Comparison of ENCODE assay signal across 9 mouse cellular contexts in genomic region chr9:118453427-118453826, GRCm38 (mm10). TPM values are rescaled to one million over a fixed set of nuclear protein-coding genes. Genes with fewer than 3 reads are reported as not detected.
DNase-seq lines count a peak whose midpoint lies in the region; ATAC-seq and TF ChIP-seq lines count a peak whose summit lies in the region.
"Had no signal": no experiment of that assay in that cellular context is flagged by ENCODE, and none has a peak within 500 bp of the region (broad histone marks: within the 10 kb centered on the region; RNA-seq: fewer than 3 reads in every experiment).

No protein-coding gene starts in this region.

- H3K4me1 ChIP-seq in heart, embryonic 13.5 days = no peaks in the 10 kb centered on the region
- H3K4me1 ChIP-seq in midbrain, embryonic 16.5 days (ENCODE audit: control insufficient read depth, insufficient read depth, low read length) = no peaks in the 10 kb centered on the region; the same call in 1 of the 2 replicates
- 0 out of 2 replicates have a peak, but pooled peaks cover 4% of the 10 kb centered on the region for H3K4me1 ChIP-seq in midbrain, embryonic 15.5 days
- no peaks in the 10 kb centered on the region for H3K4me1 ChIP-seq in intestine, postnatal 0 days (replicated peaks; ENCODE audit: control insufficient read depth, insufficient read depth, low read length)
- H3K4me1 ChIP-seq in stomach, embryonic 15.5 days = no peaks in the 10 kb centered on the region

- TF ChIP-seq CTCF in intestine, postnatal 0 days (IDR thresholded peaks at IDR 0.05; ENCODE audit: low read depth) = no peak

- no peaks in the 10 kb centered on the region for H3K36me3 ChIP-seq in heart, embryonic 13.5 days
- H3K36me3 ChIP-seq in midbrain, embryonic 16.5 days (ENCODE audit: control insufficient read depth, insufficient read depth, low read length) = no peaks in the 10 kb centered on the region
- no peaks in the 10 kb centered on the region for H3K36me3 ChIP-seq in midbrain, embryonic 15.5 days (replicated peaks)
- H3K36me3 ChIP-seq in intestine, postnatal 0 days (ENCODE audit: control insufficient read depth, insufficient read depth) = no peaks in the 10 kb centered on the region
- no peaks in the 10 kb centered on the region for H3K36me3 ChIP-seq in stomach, embryonic 15.5 days

- WGBS in heart, embryonic 13.5 days = 22% methylated on average over 9 of the region's 9 CpGs
- WGBS in midbrain, embryonic 16.5 days = 45% methylated on average over 9 of the region's 9 CpGs
- WGBS in midbrain, embryonic 15.5 days = 49% methylated on average over 9 of the region's 9 CpGs
- 48% methylated on average over 9 of the region's 9 CpGs for WGBS in intestine, postnatal 0 days
- WGBS in stomach, embryonic 15.5 days = 41% methylated on average over 9 of the region's 9 CpGs

- H3K27me3 ChIP-seq in heart, embryonic 13.5 days (replicated peaks) = peaks cover 34% of the 10 kb centered on the region
- no peaks in the 10 kb centered on the region for H3K27me3 ChIP-seq in midbrain, embryonic 16.5 days (ENCODE audit: control insufficient read depth, insufficient read depth, low read depth, low read length)
- H3K27me3 ChIP-seq in midbrain, embryonic 15.5 days (replicated peaks) = no peaks in the 10 kb centered on the region
- no peaks in the 10 kb centered on the region for H3K27me3 ChIP-seq in intestine, postnatal 0 days (replicated peaks; ENCODE audit: control insufficient read depth, insufficient read depth, low read length)
- no peaks in the 10 kb centered on the region for H3K27me3 ChIP-seq in stomach, embryonic 15.5 days (replicated peaks)

- H3K9ac ChIP-seq in heart, embryonic 13.5 days = peak overlapping the region; percentile 55
- H3K9ac ChIP-seq in midbrain, embryonic 16.5 days (ENCODE audit: low read depth, low read length) = no peak overlapping the region
- no peak overlapping the region for H3K9ac ChIP-seq in midbrain, embryonic 15.5 days
- H3K9ac ChIP-seq in intestine, postnatal 0 days (ENCODE audit: low read depth, low read length) = no peak overlapping the region
- H3K9ac ChIP-seq in stomach, embryonic 15.5 days = no peak overlapping the region

- ATAC-seq in heart, embryonic 13.5 days (ENCODE audit: extremely low read depth, insufficient number of reproducible peaks, low FRiP score, low TSS enrichment) = no peak
- ATAC-seq in midbrain, embryonic 16.5 days = no peak
- no peak for ATAC-seq in midbrain, embryonic 15.5 days (replicated peaks)
- ATAC-seq in intestine, postnatal 0 days = no peak
- ATAC-seq in stomach, embryonic 15.5 days (ENCODE audit: insufficient read depth, low FRiP score, low read depth) = no peak

- H3K4me3 ChIP-seq in heart, embryonic 13.5 days = peak overlapping the region; percentile 52
- no peak overlapping the region for H3K4me3 ChIP-seq in midbrain, embryonic 16.5 days (ENCODE audit: low read depth, low read length)
- H3K4me3 ChIP-seq in midbrain, embryonic 15.5 days = no peak overlapping the region
- H3K4me3 ChIP-seq in intestine, postnatal 0 days (ENCODE audit: low read depth, low read length) = peak overlapping the region; percentile 23; the same call in 1 of the 2 replicates
- peak overlapping the region; percentile 14 for H3K4me3 ChIP-seq in stomach, embryonic 15.5 days (replicated peaks)

- H3K27ac ChIP-seq in heart, embryonic 13.5 days (replicated peaks) = no peak overlapping the region
- H3K27ac ChIP-seq in midbrain, embryonic 16.5 days (ENCODE audit: low read length) = no peak overlapping the region
- no peak overlapping the region for H3K27ac ChIP-seq in midbrain, embryonic 15.5 days
- H3K27ac ChIP-seq in intestine, postnatal 0 days (ENCODE audit: low read depth, low read length) = no peak overlapping the region
- no peak overlapping the region for H3K27ac ChIP-seq in stomach, embryonic 15.5 days

- H3K4me2 ChIP-seq in heart, embryonic 13.5 days = peak overlapping the region; percentile 68
- peak overlapping the region; percentile 16 for H3K4me2 ChIP-seq in midbrain, embryonic 16.5 days (ENCODE audit: low read length)
- no peak overlapping the region for H3K4me2 ChIP-seq in midbrain, embryonic 15.5 days
- H3K4me2 ChIP-seq in intestine, postnatal 0 days (replicated peaks; ENCODE audit: low read depth) = peak overlapping the region; percentile 54
- H3K4me2 ChIP-seq in stomach, embryonic 15.5 days = peak overlapping the region; percentile 40

- DNase-seq in heart, adult 8-10 months (ENCODE audit: low spot score) = no peak
- no peak for DNase-seq in testis, postnatal 14 days (ENCODE audit: low spot score)
- no peak for DNase-seq in thymus, postnatal 25 days

- no peaks in the 10 kb centered on the region for H3K9me3 ChIP-seq in heart, embryonic 13.5 days
- no peaks in the 10 kb centered on the region for H3K9me3 ChIP-seq in midbrain, embryonic 16.5 days (replicated peaks; ENCODE audit: control insufficient read depth, low read length, poor library complexity, severe bottlenecking)
- H3K9me3 ChIP-seq in midbrain, embryonic 15.5 days = no peaks in the 10 kb centered on the region
- no peaks in the 10 kb centered on the region for H3K9me3 ChIP-seq in intestine, postnatal 0 days (ENCODE audit: control insufficient read depth)
- H3K9me3 ChIP-seq in stomach, embryonic 15.5 days = no peaks in the 10 kb centered on the region

RNA-seq across cellular contexts. Expression of gene Eomes, which starts 24.6 kb away (rescaled TPM):
- polyA plus RNA-seq in heart, embryonic 13.5 days (2015; fragmentation: Nextera tagmentation; extraction: Ambion mirVana) = 0.09 TPM in 1 of 2 replicates, not detected in the other
- under 1 TPM in 1 of 4 experiments, not detected in 3; 0.06 TPM for total RNA-seq in heart, adult 8-10 months (2022)
- polyA plus RNA-seq in midbrain, embryonic 16.5 days (2015; fragmentation: Nextera tagmentation; extraction: Ambion mirVana) = 1.4 and 2.0 TPM in 2 replicates
- polyA plus RNA-seq in midbrain, embryonic 15.5 days (2015; fragmentation: Nextera tagmentation; extraction: Ambion mirVana) = 1.6 and 3.0 TPM in 2 replicates
- not detected in 2 replicates for polyA plus RNA-seq in intestine, postnatal 0 days (2015; fragmentation: Nextera tagmentation; extraction: Ambion mirVana)
- 0.08 and 0.10 TPM in 2 replicates for polyA plus RNA-seq in stomach, embryonic 15.5 days (2015; fragmentation: Nextera tagmentation; extraction: Ambion mirVana)
- polyA plus RNA-seq: neural tube, embryonic 14.5 days had no signal

RNA-seq across cellular contexts. Expression of gene Golga4, which starts 52.6 kb away (rescaled TPM):
- polyA plus RNA-seq in heart, embryonic 13.5 days (2015; fragmentation: Nextera tagmentation; extraction: Ambion mirVana) = 47.5 and 51.0 TPM in 2 replicates
- 100 to 1,000 TPM; 361 to 439 (median 426) TPM for total RNA-seq in heart, adult 8-10 months (2022)
- polyA plus RNA-seq in midbrain, embryonic 16.5 days (2015; fragmentation: Nextera tagmentation; extraction: Ambion mirVana) = 41.5 and 44.2 TPM in 2 replicates
- polyA plus RNA-seq in midbrain, embryonic 15.5 days (2015; fragmentation: Nextera tagmentation; extraction: Ambion mirVana) = 49.9 and 51.3 TPM in 2 replicates
- polyA plus RNA-seq in intestine, postnatal 0 days (2015; fragmentation: Nextera tagmentation; extraction: Ambion mirVana) = 52.5 and 57.4 TPM in 2 replicates
- 54.6 and 59.2 TPM in 2 replicates for polyA plus RNA-seq in stomach, embryonic 15.5 days (2015; fragmentation: Nextera tagmentation; extraction: Ambion mirVana)

Comparison
In these comparisons a context has a peak if more than half of its experiments do, and no peak if none do; other contexts are left out.
1. H3K4me3 ChIP-seq: peak in heart, embryonic 13.5 days (single experiment), intestine, postnatal 0 days (single experiment) and stomach, embryonic 15.5 days (single experiment); none in midbrain, embryonic 16.5 days (single experiment) and midbrain, embryonic 15.5 days (single experiment).